In the genomic region with DNA sequence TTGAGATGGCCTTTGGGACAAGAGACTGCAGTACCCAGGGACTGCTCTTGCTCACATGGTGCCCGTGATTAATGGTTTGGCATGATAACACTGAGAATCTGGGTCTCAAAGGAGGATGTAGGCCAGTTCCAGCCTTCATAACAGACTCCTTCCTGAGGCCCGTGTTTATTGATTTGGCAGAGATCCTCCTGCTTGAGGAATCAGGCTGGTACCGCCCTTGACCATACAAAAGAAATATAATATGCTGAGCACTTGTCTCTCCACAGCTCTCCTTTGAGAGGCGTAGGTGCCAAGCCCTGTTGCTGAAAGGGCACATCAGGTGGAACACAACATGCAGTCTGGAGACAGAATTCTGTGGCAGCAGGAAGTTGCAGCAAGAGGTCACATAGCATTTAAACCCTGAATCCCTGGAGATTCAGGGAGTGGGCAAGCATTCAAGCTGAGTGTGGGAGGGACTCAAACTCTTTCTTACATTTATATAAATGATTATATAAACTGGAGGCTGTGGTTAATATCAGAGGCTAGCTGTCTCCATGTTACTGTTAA, we compare ENCODE assay signal across 9 mouse cellular contexts. TPM values are rescaled to one million over a fixed set of nuclear protein-coding genes. Genes with fewer than 3 reads are reported as not detected.
A peak's percentile ranks its signal among the peaks of the same experiment; 100 is the strongest.
DNase-seq lines count a peak whose midpoint lies in the region; ATAC-seq and TF ChIP-seq lines count a peak whose summit lies in the region.
"Had no signal": no experiment of that assay in that cellular context is flagged by ENCODE, and none has a peak within 500 bp of the region (broad histone marks: within the 10 kb centered on the region; RNA-seq: fewer than 3 reads in every experiment).

No protein-coding gene starts in this region.

- H3K9me3 ChIP-seq in forebrain, embryonic 13.5 days (replicated peaks) = no peaks in the 10 kb centered on the region
- H3K9me3 ChIP-seq in hindbrain, embryonic 15.5 days = no peaks in the 10 kb centered on the region
- no peaks in the 10 kb centered on the region for H3K9me3 ChIP-seq in liver, embryonic 13.5 days (replicated peaks)

- ATAC-seq in forebrain, embryonic 13.5 days = no peak
- ATAC-seq in hindbrain, embryonic 15.5 days (ENCODE audit: low FRiP score, low read depth) = peak; percentile 43; the same call in 1 of the 2 replicates
- ATAC-seq in liver, embryonic 13.5 days (ENCODE audit: low read depth) = no peak
- ATAC-seq in monocyte, adult 5-6 weeks (replicated peaks; ENCODE audit: insufficient number of reproducible peaks, low FRiP score, low TSS enrichment, poor library complexity, severe bottlenecking) = no peak

- H3K4me3 ChIP-seq in spleen, adult 2 months (ENCODE audit: extremely low read depth, insufficient read depth, insufficient read length) = no peak overlapping the region
- no peak overlapping the region for H3K4me3 ChIP-seq in forebrain, embryonic 13.5 days
- H3K4me3 ChIP-seq in hindbrain, embryonic 15.5 days = no peak overlapping the region
- no peak overlapping the region for H3K4me3 ChIP-seq in liver, embryonic 13.5 days (replicated peaks)
- H3K4me3 ChIP-seq in olfactory bulb, adult 2 months (ENCODE audit: insufficient read depth, low read depth, low read length) = no peak overlapping the region

- H3K4me1 ChIP-seq in spleen, adult 2 months (ENCODE audit: control insufficient read depth, insufficient read depth, insufficient read length) = peaks cover 8% of the 10 kb centered on the region; the same call in 1 of the 2 replicates
- peaks cover 41% of the 10 kb centered on the region for H3K4me1 ChIP-seq in forebrain, embryonic 13.5 days
- H3K4me1 ChIP-seq in hindbrain, embryonic 15.5 days (replicated peaks) = peaks cover 47% of the 10 kb centered on the region
- H3K4me1 ChIP-seq in liver, embryonic 13.5 days (replicated peaks) = peaks cover 8% of the 10 kb centered on the region; the same call in 1 of the 2 replicates
- H3K4me1 ChIP-seq in olfactory bulb, adult 2 months (ENCODE audit: control insufficient read depth, insufficient read depth, low read length) = peaks cover 15% of the 10 kb centered on the region

- H3K27ac ChIP-seq in spleen, adult 2 months (ENCODE audit: insufficient read depth, low read length) = peak overlapping the region; percentile 37
- peak overlapping the region; percentile 63 for H3K27ac ChIP-seq in forebrain, embryonic 13.5 days
- H3K27ac ChIP-seq in hindbrain, embryonic 15.5 days (replicated peaks) = peak overlapping the region; percentile 59
- H3K27ac ChIP-seq in liver, embryonic 13.5 days = peak overlapping the region; percentile 32; the same call in 1 of the 2 replicates
- peak overlapping the region; percentile 34; the same call in 1 of the 2 replicates for H3K27ac ChIP-seq in olfactory bulb, adult 2 months (ENCODE audit: insufficient read depth, low read depth, low read length)

- 50% methylated on average over 4 of the region's 4 CpGs for WGBS in spleen, adult 2 months
- 43% methylated on average over 4 of the region's 4 CpGs for whole genome bisulfite sequencing in forebrain, embryonic 13.5 days
- WGBS in hindbrain, embryonic 15.5 days = 15% methylated on average over 4 of the region's 4 CpGs
- 43% methylated on average over 4 of the region's 4 CpGs for WGBS in liver, embryonic 13.5 days (ENCODE audit: insufficient replicate concordance)
- 34% methylated on average over 4 of the region's 4 CpGs for WGBS in olfactory bulb, adult 2 months

- H3K4me2 ChIP-seq in forebrain, embryonic 13.5 days = no peak overlapping the region
- no peak overlapping the region; the same call in 1 of the 2 replicates for H3K4me2 ChIP-seq in hindbrain, embryonic 15.5 days
- H3K4me2 ChIP-seq in liver, embryonic 13.5 days = no peak overlapping the region

- H3K9ac ChIP-seq in forebrain, embryonic 13.5 days = 0 out of 2 replicates have a peak overlapping the region, but pooled peaks have one; percentile 30
- H3K9ac ChIP-seq in hindbrain, embryonic 15.5 days = no peak overlapping the region
- H3K9ac ChIP-seq in liver, embryonic 13.5 days = no peak overlapping the region

- no peaks in the 10 kb centered on the region for H3K27me3 ChIP-seq in spleen, adult 2 months (ENCODE audit: control insufficient read depth, insufficient read depth, low read length)
- H3K27me3 ChIP-seq in forebrain, embryonic 13.5 days = no peaks in the 10 kb centered on the region
- no peaks in the 10 kb centered on the region for H3K27me3 ChIP-seq in hindbrain, embryonic 15.5 days
- H3K27me3 ChIP-seq in liver, embryonic 13.5 days = no peaks in the 10 kb centered on the region

- no peak for TF ChIP-seq POLR2A in spleen, adult 2 months (IDR thresholded peaks at IDR 0.05; ENCODE audit: low read depth, low read length)
- no peak for TF ChIP-seq POLR2A in olfactory bulb, adult 2 months (IDR thresholded peaks at IDR 0.05; ENCODE audit: insufficient read depth, low read depth, low read length)

- DNase-seq in spleen, adult 2 months (ENCODE audit: low read depth in 1 of 2, low spot score in 2 of 2) = no peak
- no peak for DNase-seq in spleen, adult 18-20 months
- no peak for DNase-seq in liver, embryonic 13.5 days
- no peak for DNase-seq in layer of hippocampus, adult 9-10 months (ENCODE audit: low spot score)

- no peak for TF ChIP-seq CTCF in spleen, adult 2 months (IDR thresholded peaks at IDR 0.05; ENCODE audit: extremely low read depth, insufficient read depth, insufficient read length, insufficient replicate concordance)
- TF ChIP-seq CTCF in olfactory bulb, adult 2 months (IDR thresholded peaks at IDR 0.05; ENCODE audit: insufficient read depth, low read depth, low read length) = no peak

- no peaks in the 10 kb centered on the region; the same call in 1 of the 2 replicates for H3K36me3 ChIP-seq in spleen, adult 2 months (ENCODE audit: control insufficient read depth, insufficient read depth, low read length)
- no peaks in the 10 kb centered on the region for H3K36me3 ChIP-seq in forebrain, embryonic 13.5 days (ENCODE audit: poor library complexity, severe bottlenecking)
- H3K36me3 ChIP-seq in hindbrain, embryonic 15.5 days = no peaks in the 10 kb centered on the region
- H3K36me3 ChIP-seq in liver, embryonic 13.5 days = no peaks in the 10 kb centered on the region

RNA-seq across cellular contexts. Expression of gene Gnaq, which starts 36.1 kb away (rescaled TPM):
- polyA plus RNA-seq in spleen, adult 2 months (2012; rRNA removed) = 7.1 and 7.3 TPM in 2 replicates
- polyA plus RNA-seq in forebrain, embryonic 13.5 days (2015; fragmentation: Nextera tagmentation; extraction: Ambion mirVana) = 55.5 and 67.0 TPM in 2 replicates
- polyA plus RNA-seq in hindbrain, embryonic 15.5 days (2015; fragmentation: Nextera tagmentation; extraction: Ambion mirVana) = 95.0 and 102 TPM in 2 replicates
- 4.0 and 4.2 TPM in 2 replicates for polyA plus RNA-seq in liver, embryonic 13.5 days (2015; fragmentation: Nextera tagmentation; extraction: Ambion mirVana)
- 135 and 244 TPM in 2 replicates for polyA plus RNA-seq in olfactory bulb, adult 2 months (2012; ENCODE audit: insufficient read depth, insufficient read length, low replicate concordance, missing spikeins)
- total RNA-seq in monocyte, adult 5-6 weeks (2017) = 11.8 to 16.7 TPM (median 14.8 TPM) in 3 replicates
- total RNA-seq: MEL had no signal
